Mouse (Mus musculus) ES-Bruce4 (cell line): ENCODE results near the gene Prnp. TPM values are rescaled to one million over a fixed set of nuclear protein-coding genes. Genes with fewer than 3 reads are reported as not detected.

Source experiments
- H3K27ac ChIP-seq: 2 replicates; pipeline ENCODE4 v1.5.1; 2012; ENCODE audit warnings: low read length, inconsistent platforms; ENCODE audit not compliant: insufficient read depth
- H3K27me3 ChIP-seq: 2 replicates; pipeline ENCODE4 v1.6.1; 2012; ENCODE audit warnings: mild to moderate bottlenecking, low read length, inconsistent platforms; ENCODE audit not compliant: control insufficient read depth, poor library complexity, insufficient read depth, severe bottlenecking
- H3K36me3 ChIP-seq: 2 replicates; pipeline ENCODE4 v1.6.1; 2012; ENCODE audit warnings: inconsistent platforms, mild to moderate bottlenecking, low read length, moderate library complexity; ENCODE audit not compliant: control insufficient read depth, poor library complexity, insufficient read depth, severe bottlenecking
- H3K4me1 ChIP-seq: one replicate; pipeline ENCODE4 v1.8.1; 2011; ENCODE audit warnings: low read length; ENCODE audit not compliant: control insufficient read depth, insufficient read depth
- H3K4me3 ChIP-seq: 2 replicates; pipeline ENCODE4 v1.5.1; 2011; ENCODE audit warnings: low read depth, mild to moderate bottlenecking, low read length
- H3K9ac ChIP-seq: 2 replicates; pipeline ENCODE4 v1.6.1; 2012; ENCODE audit warnings: low read depth, mild to moderate bottlenecking, inconsistent platforms; ENCODE audit not compliant: poor library complexity, severe bottlenecking
- H3K9me3 ChIP-seq: replicated peaks from 2 replicates; pipeline ENCODE4 v1.6.1; 2012; ENCODE audit warnings: mild to moderate bottlenecking, low read length, inconsistent platforms; ENCODE audit not compliant: control insufficient read depth, poor library complexity, insufficient read depth, severe bottlenecking
- CTCF ChIP-seq: IDR thresholded peaks from one replicate; pipeline ENCODE4 v1.8.1; 2011; ENCODE audit warnings: low read depth, low read length
- EP300 ChIP-seq: IDR thresholded peaks from 2 replicates; pipeline ENCODE4 v1.6.1; 2011; ENCODE audit warnings: low read depth, low read length; ENCODE audit not compliant: insufficient read depth
- POLR2A ChIP-seq: IDR thresholded peaks from one replicate; pipeline ENCODE4 v1.8.1; 2011; ENCODE audit warnings: low read length; ENCODE audit not compliant: insufficient read depth
- polyA plus RNA-seq: library from polyadenylated mRNA; stranded (reverse); fragments of >200 nt; gene quantifications from 2 replicates; pipeline ENCODE4 v1.2.4, GENCODE M21; 2011; ENCODE audit warnings: low read depth; ENCODE audit not compliant: missing spikeins, insufficient read depth, insufficient read length

The Prnp gene
- polyA plus RNA-seq, 1 experiment: 46.4 TPM

DNA sequence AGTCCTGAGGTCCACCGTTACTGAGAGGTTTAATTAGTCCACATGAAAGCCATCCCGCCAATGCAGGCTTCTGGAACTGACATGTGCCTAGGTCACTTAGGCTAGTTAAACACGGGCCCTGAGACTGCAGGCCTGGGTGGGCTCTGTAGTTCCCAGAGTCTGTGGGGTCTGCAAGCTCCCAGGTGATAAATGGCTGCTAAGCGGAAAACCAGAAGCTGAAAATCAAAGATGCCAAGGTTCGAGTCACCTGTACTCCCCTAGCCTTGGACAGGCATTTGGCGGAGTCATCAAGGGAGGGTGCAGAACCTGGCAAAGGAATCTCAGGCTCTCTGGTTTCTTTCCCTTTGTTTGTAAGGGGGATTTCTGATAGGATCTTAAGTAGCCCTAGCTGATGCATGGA lies 31.8 kb downstream of the Prnp start:
- TF ChIP-seq EP300 (no peak), POLR2A (no peak), CTCF (no peak)
- no peak overlapping the region for H3K4me3 ChIP-seq
- no peak overlapping the region for H3K27ac ChIP-seq
- no peaks in the 10 kb centered on the region for H3K36me3 ChIP-seq
- H3K27me3 ChIP-seq: no peaks in the 10 kb centered on the region
- H3K9me3 ChIP-seq: no peaks in the 10 kb centered on the region
- H3K9ac ChIP-seq: no peak overlapping the region
- H3K4me1 ChIP-seq: peaks cover 3% of the 10 kb centered on the region

DNA sequence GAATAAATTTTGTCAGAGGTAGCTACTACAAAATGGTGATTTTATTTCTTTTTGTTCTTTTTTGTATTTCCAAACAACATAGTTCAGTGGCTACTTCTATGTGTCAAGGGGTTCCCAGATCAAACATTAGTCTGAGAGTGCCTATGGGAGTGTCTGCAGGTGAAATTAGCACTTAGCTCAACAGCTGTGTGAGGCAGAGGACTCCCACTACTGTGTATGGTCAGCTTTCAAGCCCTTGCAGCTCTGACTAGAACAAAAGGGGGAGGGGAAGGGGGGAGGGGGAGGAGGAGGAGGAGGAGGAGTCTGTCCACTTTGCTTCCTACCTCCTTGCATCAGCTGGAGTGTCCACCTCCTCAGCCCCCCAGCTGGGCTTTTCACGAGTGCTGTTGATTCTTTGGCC lies 34.6 kb downstream of the Prnp start:
- H3K9me3 ChIP-seq: no peaks in the 10 kb centered on the region
- H3K36me3 ChIP-seq: no peaks in the 10 kb centered on the region
- H3K27ac ChIP-seq: no peak overlapping the region
- peaks cover 6% of the 10 kb centered on the region for H3K4me1 ChIP-seq
- H3K27me3 ChIP-seq: no peaks in the 10 kb centered on the region
- no peak overlapping the region for H3K9ac ChIP-seq
- TF ChIP-seq CTCF (no peak), POLR2A (no peak), EP300 (no peak)
- no peak overlapping the region for H3K4me3 ChIP-seq

DNA sequence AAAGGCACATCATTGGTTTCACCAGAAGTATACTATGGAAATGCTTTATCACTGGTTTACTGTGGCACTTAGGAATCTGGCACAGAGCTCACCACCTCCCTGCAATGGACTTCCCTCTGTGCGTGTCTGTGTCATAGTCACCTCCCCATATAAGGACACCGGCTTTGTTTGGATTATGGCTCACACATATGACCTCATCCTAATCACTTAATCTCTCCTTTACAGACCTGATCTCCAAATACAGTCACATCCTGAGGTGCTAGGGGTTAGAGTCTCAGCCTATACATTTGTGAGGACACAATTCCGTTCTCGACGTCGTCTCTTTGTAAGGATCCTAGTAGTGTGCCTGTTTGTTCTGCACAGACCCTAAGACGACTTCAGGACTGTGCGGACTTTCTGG lies 35.5 kb downstream of the Prnp start:
- no peak overlapping the region for H3K27ac ChIP-seq

DNA sequence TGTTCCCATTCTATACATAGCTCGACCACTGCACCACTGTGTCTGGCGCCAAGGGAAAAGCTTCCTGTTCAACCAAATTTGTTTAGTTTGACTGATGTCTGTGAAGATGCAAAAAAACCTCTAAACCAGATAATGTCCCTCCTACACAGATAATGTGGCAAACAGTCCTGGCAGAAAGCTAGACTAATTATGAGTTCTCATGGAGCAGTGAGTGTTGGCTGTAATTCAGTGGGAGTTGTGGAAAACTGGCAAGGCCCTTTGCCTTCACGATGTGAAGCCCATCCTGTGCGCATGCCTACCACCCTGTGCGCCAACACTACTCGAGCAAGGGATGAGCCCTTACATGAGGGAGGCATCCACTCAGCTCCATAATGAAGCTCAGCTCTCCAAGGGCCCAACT lies 36.0 kb downstream of the Prnp start:
- no peak overlapping the region for H3K27ac ChIP-seq
- no peaks in the 10 kb centered on the region for H3K36me3 ChIP-seq
- peaks cover 6% of the 10 kb centered on the region for H3K4me1 ChIP-seq
- H3K9ac ChIP-seq: no peak overlapping the region
- no peaks in the 10 kb centered on the region for H3K9me3 ChIP-seq
- no peaks in the 10 kb centered on the region for H3K27me3 ChIP-seq
- TF ChIP-seq CTCF: no peak
- TF ChIP-seq EP300: no peak
- H3K4me3 ChIP-seq: no peak overlapping the region

More for the DNA sequence above, 35.5 kb downstream of the Prnp start:
- Histone ChIP-seq H3K4me3 (no peak overlapping the region), H3K9me3 (no peaks in the 10 kb centered on the region), H3K9ac (no peak overlapping the region), H3K36me3 (no peaks in the 10 kb centered on the region), H3K4me1 (peaks cover 6% of the 10 kb centered on the region), H3K27me3 (no peaks in the 10 kb centered on the region)
- TF ChIP-seq EP300 (no peak), CTCF (no peak), POLR2A (no peak)

DNA sequence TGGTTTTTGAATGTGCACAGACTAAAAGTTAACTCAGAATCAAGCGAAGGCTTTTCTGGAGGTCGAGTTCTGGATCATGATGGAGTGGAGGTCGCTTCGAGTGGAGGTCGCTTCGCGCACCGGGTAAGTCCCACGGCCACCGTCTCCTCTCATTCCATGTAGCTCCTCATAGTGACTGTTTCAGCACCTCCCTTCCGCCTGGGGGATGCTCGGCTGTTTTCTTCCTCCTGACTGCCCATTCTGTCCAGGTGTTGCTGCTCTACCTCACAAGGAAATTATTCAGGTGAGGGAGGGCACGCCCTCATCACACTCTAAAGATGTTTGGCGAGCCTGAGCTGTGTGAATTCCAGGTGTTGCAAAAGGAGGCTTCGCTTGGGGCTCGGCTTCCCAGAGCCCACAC lies 36.6 kb downstream of the Prnp start:
- Histone ChIP-seq H3K27me3 (no peaks in the 10 kb centered on the region), H3K9ac (no peak overlapping the region), H3K9me3 (no peaks in the 10 kb centered on the region), H3K36me3 (no peaks in the 10 kb centered on the region), H3K27ac (no peak overlapping the region), H3K4me3 (no peak overlapping the region), H3K4me1 (peaks cover 6% of the 10 kb centered on the region)
- no peak for TF ChIP-seq EP300
- TF ChIP-seq POLR2A: no peak
- no peak for TF ChIP-seq CTCF

DNA sequence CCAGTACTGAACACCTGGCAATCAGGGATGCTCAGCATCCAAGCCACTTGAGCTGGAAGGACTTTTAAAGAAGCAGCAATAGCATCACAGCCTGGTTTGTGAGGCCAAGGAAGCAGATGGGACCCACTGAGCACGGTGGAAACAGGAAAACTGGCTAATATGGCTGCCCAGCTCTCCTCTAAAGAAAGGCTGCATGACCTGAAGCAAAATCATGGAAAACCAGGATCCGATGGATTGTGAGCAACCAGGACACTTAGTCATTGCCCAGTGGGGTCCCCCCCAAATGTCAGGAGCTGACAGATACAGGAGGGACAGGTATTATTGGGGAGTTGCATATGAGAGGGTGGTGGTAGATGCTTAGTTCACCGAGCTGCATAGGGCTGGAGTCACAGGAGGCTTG lies 38.4 kb downstream of the Prnp start:
- no peak overlapping the region for H3K27ac ChIP-seq
- H3K4me3 ChIP-seq: no peak overlapping the region
- no peak for TF ChIP-seq EP300
- no peak for TF ChIP-seq POLR2A
- no peak for TF ChIP-seq CTCF

More for the DNA sequence above, 38.4 kb downstream of the Prnp start:
- Histone ChIP-seq H3K36me3 (no peaks in the 10 kb centered on the region), H3K9me3 (no peaks in the 10 kb centered on the region), H3K4me1 (peaks cover 6% of the 10 kb centered on the region), H3K27me3 (no peaks in the 10 kb centered on the region), H3K9ac (no peak overlapping the region)
